Mouse (Mus musculus): Measurements from ENCODE around the gene Yars. TPM values are rescaled to one million over a fixed set of nuclear protein-coding genes. Genes with fewer than 3 reads are reported as not detected.
A peak's percentile ranks its signal among the peaks of the same experiment; 100 is the strongest.

Gene Yars
- polyA plus RNA-seq, 1 experiment from 2014 or later = 115 TPM

GRCm38 (mm10) chr4:129235147-129235546, 45.6 kb downstream of the Yars start:
- H3K4me1 ChIP-seq = peaks cover 18% of the 10 kb centered on the region
- WGBS = 78% methylated on average over 3 of the region's 3 CpGs

DNA sequence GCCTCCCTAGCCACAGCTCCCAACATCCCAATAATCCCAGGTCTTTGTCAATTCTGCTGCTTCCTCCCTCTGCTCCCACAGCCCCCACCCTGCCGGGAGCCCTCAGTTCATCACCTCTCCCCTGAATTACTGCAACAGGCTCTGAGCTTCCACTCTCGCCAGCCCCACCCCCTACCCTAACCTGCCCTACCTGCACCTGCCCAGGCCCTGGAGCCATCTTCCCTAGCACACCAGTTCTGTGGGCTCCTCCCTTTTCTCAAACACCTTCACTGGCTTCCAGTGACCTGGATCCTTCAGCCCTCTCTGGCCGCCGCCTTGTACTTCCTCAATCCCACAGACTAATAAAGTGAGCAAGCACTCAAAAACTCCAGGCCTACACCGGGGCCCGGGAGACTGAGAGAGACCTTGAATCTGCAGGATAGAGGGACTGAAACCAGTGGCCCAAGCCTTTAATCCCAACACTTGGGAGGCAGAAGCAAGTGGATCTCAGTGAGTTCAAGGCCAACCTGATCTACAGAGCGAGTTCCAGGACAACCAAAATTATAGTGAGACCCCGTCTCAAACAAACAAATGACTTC, 46.8 kb downstream of the Yars start:
- no peak overlapping the region for H3K27ac ChIP-seq (replicated peaks)
- ATAC-seq (replicated peaks) = no peak
- 84% methylated on average over 8 of the region's 8 CpGs for WGBS
- H3K9me3 ChIP-seq = no peaks in the 10 kb centered on the region
- H3K27me3 ChIP-seq = no peaks in the 10 kb centered on the region
- no peak overlapping the region for H3K4me2 ChIP-seq (replicated peaks)
- no peaks in the 10 kb centered on the region for H3K36me3 ChIP-seq
- H3K4me3 ChIP-seq = no peak overlapping the region
- H3K9ac ChIP-seq (replicated peaks) = no peak overlapping the region
- H3K4me1 ChIP-seq = peaks cover 18% of the 10 kb centered on the region

More at GRCm38 (mm10) chr4:129235147-129235546, 45.6 kb downstream of the Yars start:
- no peak for ATAC-seq (replicated peaks)
- Histone ChIP-seq H3K9ac (replicated peaks) (no peak overlapping the region), H3K4me3 (no peak overlapping the region), H3K9me3 (no peaks in the 10 kb centered on the region), H3K4me2 (replicated peaks) (no peak overlapping the region), H3K36me3 (no peaks in the 10 kb centered on the region), H3K27ac (replicated peaks) (no peak overlapping the region), H3K27me3 (no peaks in the 10 kb centered on the region)

DNA sequence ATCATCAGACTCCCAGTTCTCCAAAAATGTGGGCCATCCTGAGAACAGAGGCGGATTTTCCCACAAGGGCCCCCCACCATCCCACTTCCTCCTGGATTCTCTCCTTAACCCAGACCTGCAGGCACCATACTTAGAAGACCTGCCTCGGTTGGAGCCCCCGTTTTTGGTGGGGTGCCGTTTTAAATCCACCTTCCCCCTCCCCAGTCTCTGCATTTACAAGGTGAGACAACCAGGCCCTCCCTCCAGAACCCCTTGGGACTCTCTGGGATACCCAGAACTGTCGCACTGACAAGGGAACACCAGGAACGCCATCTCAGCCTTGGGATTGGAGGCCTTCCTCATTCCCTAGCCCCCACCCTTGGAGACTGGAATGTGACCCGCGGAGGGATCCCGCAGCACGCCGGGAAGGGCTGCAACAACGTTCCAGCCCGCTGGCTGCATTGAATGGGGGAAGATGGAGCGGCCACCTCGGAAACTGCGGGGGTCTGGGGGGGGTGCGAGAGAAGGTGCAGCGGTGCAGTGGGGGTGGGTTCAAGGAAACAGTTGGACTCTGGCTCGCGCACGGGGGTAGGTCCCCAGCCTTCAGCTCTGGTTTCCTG, 48.4 kb downstream of the Yars start:
- H3K4me3 ChIP-seq = peak overlapping the region; percentile 59
- no peaks in the 10 kb centered on the region for H3K27me3 ChIP-seq
- no peaks in the 10 kb centered on the region for H3K36me3 ChIP-seq
- H3K9me3 ChIP-seq = no peaks in the 10 kb centered on the region
- WGBS = 6% methylated on average over 21 of the region's 21 CpGs
- ATAC-seq (replicated peaks) = no peak
- H3K4me2 ChIP-seq (replicated peaks) = peak overlapping the region; percentile 93
- no peak overlapping the region for H3K27ac ChIP-seq (replicated peaks)
- H3K4me1 ChIP-seq = peaks cover 18% of the 10 kb centered on the region
- H3K9ac ChIP-seq (replicated peaks) = peak overlapping the region; percentile 51; the same call in 1 of the 2 replicates

GRCm38 (mm10) chr4:129238579-129239016, 49.0 kb downstream of the Yars start:
- under 1% methylated on average over 23 of the region's 23 CpGs for WGBS
- ATAC-seq (replicated peaks) = peak; percentile 74
- Histone ChIP-seq H3K27me3 (no peaks in the 10 kb centered on the region), H3K4me2 (replicated peaks) (peak overlapping the region; percentile 93), H3K36me3 (no peaks in the 10 kb centered on the region), H3K4me1 (peaks cover 18% of the 10 kb centered on the region), H3K4me3 (peak overlapping the region; percentile 59), H3K9me3 (no peaks in the 10 kb centered on the region), H3K27ac (replicated peaks) (no peak overlapping the region), H3K9ac (replicated peaks) (peak overlapping the region; percentile 51)

DNA sequence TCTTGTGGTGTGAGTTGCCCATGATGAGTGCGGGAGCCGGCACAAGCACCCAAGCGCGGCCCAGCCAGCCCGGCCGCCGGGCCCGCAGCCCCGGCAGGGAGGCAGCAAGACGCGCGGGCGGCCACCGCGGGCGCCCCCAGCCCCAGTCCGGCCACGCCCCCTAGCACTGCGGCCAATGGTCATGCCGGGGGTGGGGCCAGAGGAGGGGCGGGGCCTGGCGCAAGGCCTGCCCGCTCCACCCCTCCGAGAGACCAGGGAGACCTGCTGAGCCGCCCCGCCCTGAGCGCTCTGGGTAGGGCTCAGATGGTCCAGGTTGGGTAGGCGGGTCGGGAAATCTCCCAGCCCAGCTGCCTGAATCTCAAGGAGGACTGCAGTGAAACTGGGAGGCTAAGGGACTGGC, 49.5 kb downstream of the Yars start:
- Histone ChIP-seq H3K9me3 (no peaks in the 10 kb centered on the region), H3K4me1 (peaks cover 18% of the 10 kb centered on the region), H3K4me3 (peak overlapping the region; percentile 59), H3K36me3 (no peaks in the 10 kb centered on the region), H3K27ac (replicated peaks) (no peak overlapping the region), H3K27me3 (no peaks in the 10 kb centered on the region), H3K9ac (replicated peaks) (peak overlapping the region; percentile 51), H3K4me2 (replicated peaks) (peak overlapping the region; percentile 93)
- under 1% methylated on average over 25 of the region's 29 CpGs for WGBS
- ATAC-seq (replicated peaks) = peak; percentile 78

DNA sequence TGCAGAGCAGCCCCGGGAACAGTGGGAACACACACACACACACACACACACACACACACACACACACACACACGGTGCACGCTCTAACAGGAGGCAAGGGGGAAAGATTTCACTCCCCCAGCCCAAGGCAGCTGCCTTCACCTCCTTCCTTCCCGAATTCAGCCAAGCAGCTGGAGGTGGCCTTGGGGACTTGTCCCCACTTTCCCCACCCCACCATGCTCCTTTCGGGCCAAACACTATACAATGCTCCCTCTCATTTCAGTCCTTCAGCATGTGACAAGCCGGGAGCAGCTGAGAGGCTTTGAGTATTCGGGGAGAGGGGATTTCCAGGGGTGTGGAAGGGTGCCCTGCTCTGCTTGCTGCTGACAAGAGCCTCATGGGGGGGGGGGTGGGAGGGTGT, 52.3 kb downstream of the Yars start:
- Histone ChIP-seq H3K4me1 (peaks cover 18% of the 10 kb centered on the region), H3K4me3 (no peak overlapping the region), H3K27ac (replicated peaks) (no peak overlapping the region), H3K4me2 (replicated peaks) (no peak overlapping the region), H3K9ac (replicated peaks) (no peak overlapping the region), H3K9me3 (no peaks in the 10 kb centered on the region), H3K36me3 (no peaks in the 10 kb centered on the region), H3K27me3 (0 out of 2 replicates have a peak, but pooled peaks cover 7% of the 10 kb centered on the region)
- 12% methylated on average over 7 of the region's 7 CpGs for WGBS
- ATAC-seq (replicated peaks) = no peak

- H3K4me3 ChIP-seq = no peak overlapping the region
- H3K9ac ChIP-seq (replicated peaks) = no peak overlapping the region; the same call in 1 of the 2 replicates
- no peaks in the 10 kb centered on the region for H3K9me3 ChIP-seq
- H3K27me3 ChIP-seq = peaks cover 11% of the 10 kb centered on the region; the same call in 1 of the 2 replicates
- no peak for ATAC-seq (replicated peaks)
- H3K4me1 ChIP-seq = peaks cover 18% of the 10 kb centered on the region
- WGBS = 26% methylated on average over 4 of the region's 4 CpGs
- H3K4me2 ChIP-seq (replicated peaks) = no peak overlapping the region
- no peaks in the 10 kb centered on the region for H3K36me3 ChIP-seq
- no peak overlapping the region for H3K27ac ChIP-seq (replicated peaks)
Measured at GRCm38 (mm10) chr4:129242327-129242726, 52.8 kb downstream of the Yars start.

- peaks cover 15% of the 10 kb centered on the region for H3K27me3 ChIP-seq
- no peaks in the 10 kb centered on the region for H3K9me3 ChIP-seq
- no peak overlapping the region for H3K9ac ChIP-seq (replicated peaks)
- H3K27ac ChIP-seq (replicated peaks) = no peak overlapping the region
- 22% methylated on average over 4 of the region's 4 CpGs for WGBS
- peaks cover 15% of the 10 kb centered on the region for H3K4me1 ChIP-seq
- ATAC-seq (replicated peaks) = no peak
- no peak overlapping the region for H3K4me2 ChIP-seq (replicated peaks)
- H3K4me3 ChIP-seq = no peak overlapping the region
- no peaks in the 10 kb centered on the region for H3K36me3 ChIP-seq
Measured at GRCm38 (mm10) chr4:129242761-129243160, 53.2 kb downstream of the Yars start.

DNA sequence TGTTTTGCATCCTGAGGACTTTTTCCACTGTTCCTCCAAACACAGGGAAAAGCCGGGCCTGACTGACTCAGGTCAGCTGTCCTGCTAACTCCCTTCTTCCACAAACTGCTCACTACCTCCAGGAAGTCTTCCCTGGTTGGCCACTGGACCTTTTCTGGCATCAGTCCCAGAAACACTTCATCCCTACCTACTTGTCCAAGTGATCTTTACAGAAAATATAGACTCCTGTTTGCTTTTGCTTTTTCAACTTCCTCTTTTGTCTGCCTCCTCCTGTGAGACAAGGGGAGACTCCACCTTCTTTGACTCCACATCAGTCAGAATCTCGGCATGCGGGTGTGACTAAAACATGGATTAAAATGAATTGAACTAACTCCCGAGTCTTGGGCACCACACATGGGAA, 55.2 kb downstream of the Yars start:
- H3K4me2 ChIP-seq (replicated peaks) = no peak overlapping the region
- no peak overlapping the region for H3K4me3 ChIP-seq
- H3K9me3 ChIP-seq = no peaks in the 10 kb centered on the region
- no peak overlapping the region for H3K9ac ChIP-seq (replicated peaks)
- peaks cover 10% of the 10 kb centered on the region for H3K4me1 ChIP-seq
- no peaks in the 10 kb centered on the region for H3K36me3 ChIP-seq
- peaks cover 32% of the 10 kb centered on the region for H3K27me3 ChIP-seq
- no peak for ATAC-seq (replicated peaks)
- 56% methylated on average over 4 of the region's 4 CpGs for WGBS
- no peak overlapping the region for H3K27ac ChIP-seq (replicated peaks)

DNA sequence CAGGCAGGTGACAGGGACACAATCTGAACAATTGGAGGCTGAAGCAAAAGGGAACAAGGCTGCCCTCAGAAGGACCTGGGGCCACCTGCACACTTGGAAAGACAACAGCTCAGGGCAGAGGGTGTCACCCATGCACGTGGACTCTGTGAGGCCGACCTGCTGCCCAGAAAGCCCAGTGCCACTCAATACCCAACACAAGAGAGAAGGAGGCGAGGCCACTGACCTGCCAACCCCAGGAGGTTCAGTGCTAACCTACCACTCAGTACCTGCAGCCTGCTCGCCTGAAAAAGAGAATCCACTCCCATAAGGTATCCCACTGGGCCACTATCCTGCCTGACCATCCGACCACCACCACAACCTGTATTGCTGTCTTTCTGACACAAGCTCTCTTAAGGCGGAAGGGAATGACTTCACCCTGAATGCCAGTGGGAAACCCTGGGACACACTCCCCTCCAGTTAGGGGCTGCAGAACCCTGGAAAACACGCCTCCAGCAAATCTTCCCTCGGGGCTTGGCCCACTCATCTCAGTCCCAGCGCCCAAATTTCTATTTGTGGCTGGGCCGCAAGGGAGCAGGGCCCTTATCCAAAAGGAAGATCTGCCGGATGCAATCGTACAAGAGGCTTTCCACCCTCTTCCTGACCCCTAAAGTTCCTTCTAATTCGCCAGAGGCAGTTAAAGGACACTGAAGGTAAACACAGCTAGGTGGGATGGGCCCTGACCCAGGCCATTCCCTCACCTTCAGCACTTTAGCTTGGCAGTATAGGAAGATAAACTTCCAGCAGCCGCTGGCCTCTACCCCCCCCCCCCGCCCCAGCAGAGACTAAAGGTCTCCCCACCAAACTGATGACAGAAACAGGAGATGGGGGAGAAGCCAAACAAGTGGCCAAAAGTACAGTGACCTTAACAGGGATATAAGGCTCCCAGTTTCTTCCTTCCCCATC, 57.1 kb downstream of the Yars start:
- no peak for ATAC-seq (replicated peaks)
- no peak overlapping the region for H3K27ac ChIP-seq (replicated peaks)
- WGBS = 37% methylated on average over 15 of the region's 15 CpGs
- H3K4me1 ChIP-seq = peaks cover 17% of the 10 kb centered on the region
- H3K9me3 ChIP-seq = no peaks in the 10 kb centered on the region
- peaks cover 45% of the 10 kb centered on the region for H3K27me3 ChIP-seq
- H3K36me3 ChIP-seq = no peaks in the 10 kb centered on the region
- no peak overlapping the region for H3K9ac ChIP-seq (replicated peaks)
- no peak overlapping the region for H3K4me3 ChIP-seq
- no peak overlapping the region for H3K4me2 ChIP-seq (replicated peaks)

GRCm38 (mm10) chr4:129247381-129248242, 58.1 kb downstream of the Yars start:
- no peaks in the 10 kb centered on the region for H3K36me3 ChIP-seq
- H3K9ac ChIP-seq (replicated peaks) = peak overlapping the region; percentile 42
- no peaks in the 10 kb centered on the region for H3K9me3 ChIP-seq
- WGBS = 13% methylated on average over 24 of the region's 24 CpGs
- H3K27me3 ChIP-seq = peaks cover 45% of the 10 kb centered on the region
- ATAC-seq (replicated peaks) = no peak
- H3K4me2 ChIP-seq (replicated peaks) = peak overlapping the region; percentile 86
- H3K27ac ChIP-seq (replicated peaks) = no peak overlapping the region
- H3K4me3 ChIP-seq = peak overlapping the region; percentile 43
- peaks cover 19% of the 10 kb centered on the region for H3K4me1 ChIP-seq

Measured in forebrain, embryonic 15.5 days (tissue).